Mouse (Mus musculus) testis, adult 2 months (tissue): Measurements from ENCODE around the gene Lce1f.
"Not testable (repeated sequence)": the region's sequence is repeated elsewhere in the genome, so short reads cannot be mapped to it uniquely, and the experiment has no call there.

ENCODE experiments used
- CTCF ChIP-seq: fragments of 200-500 bp; IDR thresholded peaks from 2 replicates; pipeline ENCODE4 v1.5.1; 2012; ENCODE audit warnings: low read depth, mild to moderate bottlenecking, inconsistent platforms, low read length, moderate library complexity; ENCODE audit not compliant: control insufficient read depth, insufficient read depth, insufficient replicate concordance
- POLR2A ChIP-seq: fragments of 200-500 bp; IDR thresholded peaks from 2 replicates; pipeline ENCODE4 v1.6.1; 2012; ENCODE audit warnings: low read depth, mild to moderate bottlenecking, inconsistent platforms, low read length, moderate library complexity; ENCODE audit not compliant: control insufficient read depth

- not testable (repeated sequence) for TF ChIP-seq POLR2A, CTCF
Measured at GRCm38 (mm10) chr3:92689154-92689553, 31.0 kb downstream of the Lce1f start.
